ENCODE assay signal across 8 mouse cellular contexts in genomic region chr7:16841561-16842560, GRCm38 (mm10). TPM values are rescaled to one million over a fixed set of nuclear protein-coding genes. Genes with fewer than 3 reads are reported as not detected.
DNase-seq lines count a peak whose midpoint lies in the region; ATAC-seq and TF ChIP-seq lines count a peak whose summit lies in the region.

No protein-coding gene starts in this region.

- H3K4me2 ChIP-seq in forebrain, embryonic 14.5 days (ENCODE audit: low read length): peak overlapping the region; percentile 67
- peak overlapping the region; percentile 98 for H3K4me2 ChIP-seq in limb, embryonic 13.5 days (replicated peaks)
- H3K4me2 ChIP-seq in midbrain, embryonic 13.5 days (replicated peaks): peak overlapping the region; percentile 91

- no peaks in the 10 kb centered on the region for H3K27me3 ChIP-seq in forebrain, embryonic 14.5 days (replicated peaks; ENCODE audit: control insufficient read depth, insufficient read depth, low read length)
- H3K27me3 ChIP-seq in limb, embryonic 13.5 days: no peaks in the 10 kb centered on the region
- no peaks in the 10 kb centered on the region for H3K27me3 ChIP-seq in midbrain, embryonic 13.5 days
- H3K27me3 ChIP-seq in thymus, adult 2 months (ENCODE audit: control insufficient read depth, insufficient read depth, low read length): no peaks in the 10 kb centered on the region

- peaks cover 11% of the 10 kb centered on the region; the same call in 1 of the 2 replicates for H3K4me1 ChIP-seq in forebrain, embryonic 14.5 days (ENCODE audit: control insufficient read depth, insufficient read depth, low read length)
- H3K4me1 ChIP-seq in limb, embryonic 13.5 days: peaks cover 28% of the 10 kb centered on the region
- peaks cover 30% of the 10 kb centered on the region for H3K4me1 ChIP-seq in midbrain, embryonic 13.5 days (replicated peaks)
- peaks cover 33% of the 10 kb centered on the region for H3K4me1 ChIP-seq in thymus, adult 2 months (replicated peaks; ENCODE audit: control insufficient read depth, insufficient read depth, low read length)

- DNase-seq in kidney, adult 9 months: peak; percentile 18
- no peak for DNase-seq in kidney, postnatal 36 days
- DNase-seq in forebrain, embryonic 14.5 days (ENCODE audit: low spot score): no peak
- DNase-seq in thymus, adult 2 months: peak; percentile 89
- no peak for DNase-seq in left cerebral cortex, adult 11 months (ENCODE audit: low spot score)
- no peak for DNase-seq in urinary bladder, postnatal 4 days (ENCODE audit: low spot score in 2 of 2)

- H3K9ac ChIP-seq in forebrain, embryonic 14.5 days (ENCODE audit: low read length): peak overlapping the region; percentile 68
- H3K9ac ChIP-seq in limb, embryonic 13.5 days: peak overlapping the region; percentile 19; the same call in 1 of the 2 replicates
- peak overlapping the region; percentile 73 for H3K9ac ChIP-seq in midbrain, embryonic 13.5 days (replicated peaks)

- no peak; the same call in 1 of the 2 replicates for ATAC-seq in forebrain, embryonic 14.5 days
- no peak for ATAC-seq in limb, embryonic 13.5 days (ENCODE audit: low FRiP score, low read depth)
- peak; percentile 3; the same call in 1 of the 2 replicates for ATAC-seq in midbrain, embryonic 13.5 days

- TF ChIP-seq POLR2A in thymus, adult 2 months (IDR thresholded peaks at IDR 0.05; ENCODE audit: control insufficient read depth, extremely low read depth, insufficient read depth, low read length, poor library complexity): no peak; the same call in 1 of the 2 replicates

- TF ChIP-seq CTCF in thymus, adult 2 months (IDR thresholded peaks at IDR 0.05; ENCODE audit: borderline replicate concordance, control insufficient read depth, extremely low read depth, insufficient read depth, low read length, poor library complexity): no peak

- H3K36me3 ChIP-seq in forebrain, embryonic 14.5 days (ENCODE audit: control insufficient read depth, insufficient read depth, low read length): peaks cover 45% of the 10 kb centered on the region
- peaks cover 56% of the 10 kb centered on the region for H3K36me3 ChIP-seq in limb, embryonic 13.5 days
- peaks cover 49% of the 10 kb centered on the region for H3K36me3 ChIP-seq in midbrain, embryonic 13.5 days
- peaks cover 22% of the 10 kb centered on the region; the same call in 1 of the 2 replicates for H3K36me3 ChIP-seq in thymus, adult 2 months (ENCODE audit: control insufficient read depth, insufficient read depth, low read length)

- H3K9me3 ChIP-seq in forebrain, embryonic 14.5 days (replicated peaks; ENCODE audit: control insufficient read depth, low read length): no peaks in the 10 kb centered on the region
- H3K9me3 ChIP-seq in limb, embryonic 13.5 days: no peaks in the 10 kb centered on the region
- no peaks in the 10 kb centered on the region for H3K9me3 ChIP-seq in midbrain, embryonic 13.5 days

- WGBS in forebrain, embryonic 14.5 days: 52% methylated on average over 8 of the region's 11 CpGs
- 43% methylated on average over 11 of the region's 11 CpGs for WGBS in limb, embryonic 13.5 days
- WGBS in midbrain, embryonic 13.5 days: 48% methylated on average over 11 of the region's 11 CpGs
- 3% methylated on average over 11 of the region's 11 CpGs for WGBS in thymus, adult 2 months

- peak overlapping the region; percentile 53 for H3K4me3 ChIP-seq in forebrain, embryonic 14.5 days (ENCODE audit: low read depth, low read length)
- peak overlapping the region; percentile 68 for H3K4me3 ChIP-seq in limb, embryonic 13.5 days
- peak overlapping the region; percentile 62 for H3K4me3 ChIP-seq in midbrain, embryonic 13.5 days (replicated peaks)
- H3K4me3 ChIP-seq in thymus, adult 2 months (ENCODE audit: control insufficient read depth, insufficient read depth, low read length): peak overlapping the region; percentile 99

- peak overlapping the region; percentile 44; the same call in 1 of the 2 replicates for H3K27ac ChIP-seq in forebrain, embryonic 14.5 days (ENCODE audit: low read depth, low read length)
- H3K27ac ChIP-seq in limb, embryonic 13.5 days: peak overlapping the region; percentile 86; the same call in 1 of the 2 replicates
- peak overlapping the region; percentile 54 for H3K27ac ChIP-seq in midbrain, embryonic 13.5 days
- peak overlapping the region; percentile 97 for H3K27ac ChIP-seq in thymus, adult 2 months (ENCODE audit: control insufficient read depth, insufficient read depth, low read length)

RNA-seq across cellular contexts. Expression of gene Prkd2, which starts 0.8 kb away (rescaled TPM):
- 4.5 and 6.7 TPM in 2 replicates for polyA plus RNA-seq in forebrain, embryonic 14.5 days (2014; fragmentation: Nextera tagmentation; extraction: Ambion mirVana)
- polyA plus RNA-seq in limb, embryonic 13.5 days (2015; fragmentation: Nextera tagmentation; extraction: Ambion mirVana): 20.8 and 20.9 TPM in 2 replicates
- polyA plus RNA-seq in midbrain, embryonic 13.5 days (2015; fragmentation: Nextera tagmentation; extraction: Ambion mirVana): 6.4 and 6.6 TPM in 2 replicates
- 363 and 406 TPM in 2 replicates for polyA plus RNA-seq in thymus, adult 2 months (2012; rRNA removed)

RNA-seq across cellular contexts. Expression of gene Fkrp, which starts 25.3 kb away (rescaled TPM):
- polyA plus RNA-seq in forebrain, embryonic 14.5 days (2014; fragmentation: Nextera tagmentation; extraction: Ambion mirVana): 26.4 and 30.3 TPM in 2 replicates
- polyA plus RNA-seq in limb, embryonic 13.5 days (2015; fragmentation: Nextera tagmentation; extraction: Ambion mirVana): 32.4 and 33.3 TPM in 2 replicates
- polyA plus RNA-seq in midbrain, embryonic 13.5 days (2015; fragmentation: Nextera tagmentation; extraction: Ambion mirVana): 43.9 and 46.1 TPM in 2 replicates
- polyA plus RNA-seq in thymus, adult 2 months (2012; rRNA removed): 48.7 and 51.5 TPM in 2 replicates

RNA-seq across cellular contexts. Expression of gene Strn4, which starts 26.2 kb away (rescaled TPM):
- polyA plus RNA-seq in forebrain, embryonic 14.5 days (2014; fragmentation: Nextera tagmentation; extraction: Ambion mirVana): 175 and 186 TPM in 2 replicates
- polyA plus RNA-seq in limb, embryonic 13.5 days (2015; fragmentation: Nextera tagmentation; extraction: Ambion mirVana): 117 and 124 TPM in 2 replicates
- polyA plus RNA-seq in midbrain, embryonic 13.5 days (2015; fragmentation: Nextera tagmentation; extraction: Ambion mirVana): 184 and 186 TPM in 2 replicates
- polyA plus RNA-seq in thymus, adult 2 months (2012; rRNA removed): 307 and 318 TPM in 2 replicates

RNA-seq across cellular contexts. Expression of gene Dact3, which starts 33.3 kb away (rescaled TPM):
- polyA plus RNA-seq in forebrain, embryonic 14.5 days (2014; fragmentation: Nextera tagmentation; extraction: Ambion mirVana): 3.5 and 4.4 TPM in 2 replicates
- 5.1 and 6.1 TPM in 2 replicates for polyA plus RNA-seq in limb, embryonic 13.5 days (2015; fragmentation: Nextera tagmentation; extraction: Ambion mirVana)
- 2.8 and 2.9 TPM in 2 replicates for polyA plus RNA-seq in midbrain, embryonic 13.5 days (2015; fragmentation: Nextera tagmentation; extraction: Ambion mirVana)
- 3.8 and 4.4 TPM in 2 replicates for polyA plus RNA-seq in thymus, adult 2 months (2012; rRNA removed)

RNA-seq across cellular contexts. Expression of gene Gng8, which starts 49.7 kb away (rescaled TPM):
- 9.8 and 11.0 TPM in 2 replicates for polyA plus RNA-seq in forebrain, embryonic 14.5 days (2014; fragmentation: Nextera tagmentation; extraction: Ambion mirVana)
- 15.4 and 16.0 TPM in 2 replicates for polyA plus RNA-seq in limb, embryonic 13.5 days (2015; fragmentation: Nextera tagmentation; extraction: Ambion mirVana)
- polyA plus RNA-seq in midbrain, embryonic 13.5 days (2015; fragmentation: Nextera tagmentation; extraction: Ambion mirVana): 23.4 and 30.8 TPM in 2 replicates
- polyA plus RNA-seq in thymus, adult 2 months (2012; rRNA removed): 0.62 and 1.7 TPM in 2 replicates

Comparison
In these comparisons a context has a peak if more than half of its experiments do, and no peak if none do; other contexts are left out.
1. DNase-seq: peak in kidney, adult 9 months (single experiment) and thymus, adult 2 months (single experiment); none in kidney, postnatal 36 days (0 of 2), forebrain, embryonic 14.5 days (single experiment), left cerebral cortex, adult 11 months (single experiment) and urinary bladder, postnatal 4 days (0 of 2).
2. H3K27ac ChIP-seq: peak in every context shown above with its lines; median percentile 97 in thymus, adult 2 months; 86 in limb, embryonic 13.5 days; 54 in midbrain, embryonic 13.5 days; 44 in forebrain, embryonic 14.5 days.
3. H3K9ac ChIP-seq: peak in every context shown above with its lines; median percentile 73 in midbrain, embryonic 13.5 days; 68 in forebrain, embryonic 14.5 days; 19 in limb, embryonic 13.5 days.
4. RNA of gene Prkd2, which starts 0.8 kb away (polyA plus RNA-seq): 363 to 406 TPM in thymus, adult 2 months; 20.8 to 20.9 TPM in limb, embryonic 13.5 days, 6.4 to 6.6 TPM in midbrain, embryonic 13.5 days and 4.5 to 6.7 TPM in forebrain, embryonic 14.5 days; every median in the first group is over 10 times any median in the second.
5. Peak in every context shown above with its lines, with median percentiles within 50 percentile points of each other: H3K4me2 ChIP-seq and H3K4me3 ChIP-seq.